Mouse (Mus musculus) colon, adult 2 months (tissue): Measurements from ENCODE around the gene A630095E13Rik. TPM values are rescaled to one million over a fixed set of nuclear protein-coding genes. Genes with fewer than 3 reads are reported as not detected.

Source experiments
- polyA plus RNA-seq: library from polyadenylated mRNA; depleted of rRNA; stranded (reverse); fragments of >200 nt; gene quantifications from 2 replicates; pipeline ENCODE4 v1.2.3, GENCODE M21; 2012; rRNA removed

The A630095E13Rik gene
- polyA plus RNA-seq, result not detected in 2 replicates

GRCm38 (mm10) chr9:36643276-36643675 lies at the start of gene A630095E13Rik:
TSS of gene A630095E13Rik (minus strand) at chr9:36643376.

GRCm38 (mm10) chr9:36692920-36693319 lies 49.7 kb upstream of the A630095E13Rik start, which contains the start of gene Acrv1:
TSS of gene Acrv1 (plus strand) at chr9:36693220.

Other genes starting within 250 kb of the A630095E13Rik start
- not detected in 2 replicates for gene Gm7257, start 211.5 kb downstream of the A630095E13Rik start, polyA plus RNA-seq
- gene Gm9513, start 167.7 kb downstream of the A630095E13Rik start, polyA plus RNA-seq, result not detected in 2 replicates
- gene Gm5615, start 101.4 kb downstream of the A630095E13Rik start, polyA plus RNA-seq, result not detected in 2 replicates
- gene Gm17689, start 60.7 kb downstream of the A630095E13Rik start, polyA plus RNA-seq, result not detected in 2 replicates
- not detected in 2 replicates for gene Acrv1, start 49.8 kb upstream of the A630095E13Rik start, polyA plus RNA-seq
- 0.36 and 0.68 TPM in 2 replicates for gene Chek1, start 83.7 kb upstream of the A630095E13Rik start, polyA plus RNA-seq
- 96.4 and 154 TPM in 2 replicates for gene Stt3a, start 124.3 kb upstream of the A630095E13Rik start, polyA plus RNA-seq
- 102 and 173 TPM in 2 replicates for gene Ei24, start 154.0 kb upstream of the A630095E13Rik start, polyA plus RNA-seq
- gene Fez1, start 178.5 kb upstream of the A630095E13Rik start, polyA plus RNA-seq, result 1.3 and 1.4 TPM in 2 replicates